Mouse (Mus musculus): ENCODE data around the gene Olfr1196.
"Not testable (repeated sequence)": the region's sequence is repeated elsewhere in the genome, so short reads cannot be mapped to it uniquely, and the experiment has no call there.

Olfr1196 gene

GRCm38 (mm10) chr2:88704497-88704896 lies at the start of gene Olfr1196:
TSS of gene Olfr1196 (minus strand) at chr2:88704597.
- no peak for DNase-seq

DNA sequence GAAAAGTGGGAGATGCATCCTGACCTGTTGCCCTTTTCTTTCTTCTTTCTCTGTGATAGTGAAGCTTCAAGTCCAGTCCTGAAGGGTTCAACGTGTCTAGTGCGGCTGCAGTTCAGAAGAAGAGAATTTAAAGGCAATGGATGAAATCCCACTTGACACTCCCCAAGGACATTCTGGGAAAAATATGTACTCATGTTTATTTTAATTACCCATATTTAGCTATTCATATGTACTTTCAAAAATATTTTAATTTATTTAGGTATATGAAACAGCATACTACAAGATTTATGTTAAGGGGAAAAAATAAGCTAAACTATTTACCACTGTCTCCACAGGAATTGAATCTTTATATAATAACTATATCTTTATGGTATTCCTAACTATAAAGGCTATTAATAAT lies 46.9 kb upstream of the Olfr1196 start, which contains the start of gene Olfr1198:
Gene Olfr1198, minus strand, starts transcription at position 101 of the 400 bp plus-strand sequence.
- DNase-seq, result no peak

GRCm38 (mm10) chr2:88743379-88743778 lies 39.0 kb upstream of the Olfr1196 start:
- no peak for DNase-seq

DNA sequence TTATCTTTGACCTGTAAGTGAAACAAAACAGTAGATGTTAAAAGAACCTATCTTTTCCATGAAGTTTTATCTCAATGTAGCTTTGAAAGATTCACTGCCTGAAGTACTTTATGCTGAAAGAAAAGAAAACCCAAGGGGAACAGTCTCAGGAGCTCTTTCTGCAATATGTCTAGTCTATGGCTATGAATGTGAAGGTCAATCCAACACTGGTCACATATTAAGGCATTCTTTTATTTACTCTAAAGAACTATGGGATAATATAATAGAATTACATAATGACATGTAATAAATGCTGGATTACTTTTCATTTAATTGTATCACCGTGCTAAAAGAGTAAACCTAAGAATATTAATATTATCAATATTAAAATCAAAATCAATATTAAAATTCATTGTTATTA lies 27.9 kb upstream of the Olfr1196 start, which contains the start of gene Olfr1197:
Gene Olfr1197, minus strand, starts transcription at position 101 of the 400 bp plus-strand sequence.
- no peak for DNase-seq

DNA sequence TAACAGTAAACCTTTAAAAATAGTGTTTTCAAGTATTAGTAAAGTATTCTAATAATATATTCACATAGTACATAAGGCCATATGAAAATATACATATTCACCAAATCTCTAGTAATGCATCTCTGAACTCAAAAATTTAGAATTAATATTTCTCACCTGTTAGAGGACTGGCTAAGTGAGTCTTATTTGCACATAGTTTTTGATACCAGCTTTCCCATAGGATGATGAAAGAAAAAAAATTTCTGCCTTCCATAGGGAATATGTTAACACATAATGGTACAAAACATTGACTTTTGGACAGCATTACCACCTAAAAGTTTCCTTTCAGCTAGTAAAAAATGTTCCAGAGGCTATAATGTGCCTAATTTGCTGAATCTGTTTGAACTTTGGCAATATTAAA lies 15.3 kb downstream of the Olfr1196 start, which contains the start of gene Olfr1195:
Gene Olfr1195, minus strand, starts transcription at position 101 of the 400 bp plus-strand sequence.
- DNase-seq, result no peak

- not testable (repeated sequence) for DNase-seq
These were observed 29.1 kb downstream of the Olfr1196 start, which contains the start of gene Olfr1193 for GRCm38 (mm10) chr2:88675328-88675727. TSS of gene Olfr1193 (plus strand) at chr2:88675628.

- no peak for DNase-seq
These were observed 56.2 kb downstream of the Olfr1196 start, which contains the start of gene Olfr1192-ps1 for GRCm38 (mm10) chr2:88648209-88648608. TSS of gene Olfr1192-ps1 (plus strand) at chr2:88648509.

Measured in thymus, postnatal 25 days (tissue).